Mouse (Mus musculus) right cerebral cortex, postnatal 4 days (tissue): ENCODE measurements around the gene Qrfpr.

Source experiments
- DNase-seq: peaks from one replicate; pipeline ENCODE4 v3.0.0-alpha.2; 2022

Gene Qrfpr

GRCm38 (mm10) chr3:36221743-36222682 is at the start of gene Qrfpr:
Qrfpr (minus strand) TSS chr3:36222313.
- DNase-seq: peak; percentile 21

- no peak for DNase-seq
Observed at GRCm38 (mm10) chr3:36263873-36264272, 41.8 kb upstream of the Qrfpr start.

- no peak for DNase-seq
Observed at GRCm38 (mm10) chr3:36263265-36263664, 41.2 kb upstream of the Qrfpr start.

GRCm38 (mm10) chr3:36250585-36250984 is 28.5 kb upstream of the Qrfpr start:
- no peak for DNase-seq

- no peak for DNase-seq
Observed at GRCm38 (mm10) chr3:36248446-36248845, 26.3 kb upstream of the Qrfpr start.

GRCm38 (mm10) chr3:36229941-36230340 is 7.8 kb upstream of the Qrfpr start:
- DNase-seq: no peak

GRCm38 (mm10) chr3:36227246-36227645 is 5.1 kb upstream of the Qrfpr start:
- no peak for DNase-seq

GRCm38 (mm10) chr3:36223361-36223760 is 1.2 kb upstream of the Qrfpr start:
- no peak for DNase-seq

- DNase-seq: no peak
Observed at GRCm38 (mm10) chr3:36212758-36213157, 9.4 kb downstream of the Qrfpr start.

GRCm38 (mm10) chr3:36210939-36211338 is 11.2 kb downstream of the Qrfpr start:
- DNase-seq: peak; percentile 19

- DNase-seq: peak; percentile 45
Observed at GRCm38 (mm10) chr3:36209776-36210555, 12.1 kb downstream of the Qrfpr start.

- no peak for DNase-seq
Observed at GRCm38 (mm10) chr3:36207520-36208264, 14.4 kb downstream of the Qrfpr start.

- DNase-seq: no peak
Observed at GRCm38 (mm10) chr3:36202932-36203331, 19.2 kb downstream of the Qrfpr start.

GRCm38 (mm10) chr3:36201098-36201497 is 21.0 kb downstream of the Qrfpr start:
- no peak for DNase-seq

- no peak for DNase-seq
Observed at GRCm38 (mm10) chr3:36189243-36189642, 32.9 kb downstream of the Qrfpr start.

- DNase-seq: no peak
Observed at GRCm38 (mm10) chr3:36186510-36186909, 35.6 kb downstream of the Qrfpr start.

GRCm38 (mm10) chr3:36181519-36181918 is 40.6 kb downstream of the Qrfpr start:
- DNase-seq: peak; percentile 80

GRCm38 (mm10) chr3:36173761-36174160 is 48.4 kb downstream of the Qrfpr start:
- DNase-seq: no peak

- DNase-seq: no peak
Observed at GRCm38 (mm10) chr3:36171348-36171747, 50.8 kb downstream of the Qrfpr start.

GRCm38 (mm10) chr3:36170670-36171210 is 51.4 kb downstream of the Qrfpr start:
- DNase-seq: no peak

GRCm38 (mm10) chr3:36155268-36155667 is 66.8 kb downstream of the Qrfpr start:
- no peak for DNase-seq

GRCm38 (mm10) chr3:36150934-36151686 is 71.0 kb downstream of the Qrfpr start, which contains the start of gene D3Ertd254e:
D3Ertd254e (plus strand) TSS chr3:36151017.
- peak; percentile 81 for DNase-seq
